In the genomic region with DNA sequence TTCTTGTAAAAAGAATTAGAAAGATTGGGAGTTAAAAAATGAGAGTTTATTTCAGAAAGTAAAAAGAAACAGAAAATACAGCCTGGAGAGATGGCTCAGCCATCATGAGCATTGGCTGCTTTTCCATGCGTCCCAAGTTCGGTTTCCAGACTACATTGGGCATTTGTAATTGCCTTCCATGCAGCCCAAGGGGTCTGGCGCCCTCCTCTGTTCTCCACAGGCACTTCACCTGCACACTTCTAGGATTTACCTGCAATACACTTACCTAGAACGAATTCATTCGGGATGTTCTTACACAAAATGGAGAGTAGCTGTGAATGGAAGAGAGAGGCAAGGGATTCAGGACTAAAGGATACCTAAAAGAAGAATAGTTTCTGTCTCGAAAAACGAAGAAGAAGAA, we compare ENCODE assay signal across 8 mouse cellular contexts. TPM values are rescaled to one million over a fixed set of nuclear protein-coding genes. Genes with fewer than 3 reads are reported as not detected.
DNase-seq lines count a peak whose midpoint lies in the region; ATAC-seq lines count a peak whose summit lies in the region.

No protein-coding gene starts in this region.

- peak; percentile 67; the same call in 1 of the 2 replicates for ATAC-seq in neutrophil, adult 5-6 weeks (ENCODE audit: extremely low read depth, insufficient number of reproducible peaks, low FRiP score, poor library complexity, severe bottlenecking)
- no peak for ATAC-seq in frontal cortex, adult (ENCODE audit: low TSS enrichment)

- intact Hi-C loops in heart, postnatal 36 days (cut with DNase I): loop anchor here (1.0 kb wide), 1 partner anchor 50 kb away; no protein-coding TSS in a partner anchor

- DNase-seq in lung, adult 18-20 months: peak; percentile 20 to 23
- DNase-seq in lung, postnatal 25 days (ENCODE audit: low spot score): no peak
- DNase-seq in brain, adult 2 months (ENCODE audit: low read depth, low spot score): peak; percentile 26
- peak; percentile 44 to 57 for DNase-seq in heart, postnatal 36 days
- DNase-seq in ovary, postnatal 36 days (ENCODE audit: low spot score): no peak
- no peak for DNase-seq in Muller cell, postnatal 12 days (ENCODE audit: inconsistent ontology term)

RNA-seq across cellular contexts. Expression of a gene that starts 17.9 kb away (rescaled TPM):
- total RNA-seq in heart, postnatal 36 days (2021): not detected
- total RNA-seq in neutrophil, adult 5-6 weeks (2017): 27.1 and 32.2 TPM in 2 replicates

RNA-seq across cellular contexts. Expression of a gene that starts 20.1 kb away (rescaled TPM):
- 10 to 100 TPM; 15.0 to 17.2 TPM for total RNA-seq in heart, postnatal 36 days (2021)
- total RNA-seq in neutrophil, adult 5-6 weeks (2017): 46.8 TPM in 2 replicates

Comparison
In these comparisons a context has a peak if more than half of its experiments do, and no peak if none do; other contexts are left out.
1. DNase-seq: peak in lung, adult 18-20 months (2 of 2), brain, adult 2 months (single experiment) and heart, postnatal 36 days (2 of 2); none in lung, postnatal 25 days (single experiment), ovary, postnatal 36 days (single experiment) and Muller cell, postnatal 12 days (single experiment).
2. RNA of a gene that starts 17.9 kb away (total RNA-seq): 27.1 to 32.2 TPM in neutrophil, adult 5-6 weeks; not detected in heart, postnatal 36 days; every median in the first group is over 10 times any median in the second.